Mouse (Mus musculus) hindbrain, embryonic 14.5 days (tissue): Measurements from ENCODE around the gene Nrxn1. TPM values are rescaled to one million over a fixed set of nuclear protein-coding genes. Genes with fewer than 3 reads are reported as not detected.

Source experiments
- ATAC-seq: fragments of 200-750 bp; cut with Nextera tagmentation; 2 replicates; pipeline ENCODE4 v1.8.0; 2017; ENCODE audit warnings: moderate number of reproducible peaks, mild to moderate bottlenecking, moderate TSS enrichment, moderate library complexity; ENCODE audit not compliant: low FRiP score
- DNase-seq: peaks from one replicate; pipeline ENCODE4 v3.0.0-alpha.2; 2015; ENCODE audit warnings: low spot score
- H3K27ac ChIP-seq: fragments of 300-500 bp; sonication (generic); 2 replicates; pipeline ENCODE4 v1.5.1; 2014; ENCODE audit warnings: mild to moderate bottlenecking, moderate library complexity
- H3K27me3 ChIP-seq: fragments of 300-500 bp; sonication (generic); 2 replicates; pipeline ENCODE4 v1.6.1; 2014; ENCODE audit warnings: mild to moderate bottlenecking, low read length, mixed read lengths; ENCODE audit not compliant: control insufficient read depth, insufficient read depth
- H3K36me3 ChIP-seq: fragments of 300-500 bp; sonication (generic); replicated peaks from 2 replicates; pipeline ENCODE4 v1.6.1; 2014; ENCODE audit not compliant: control insufficient read depth, insufficient read depth
- H3K4me1 ChIP-seq: fragments of 300-500 bp; sonication (generic); replicated peaks from 2 replicates; pipeline ENCODE4 v1.6.1; 2014; ENCODE audit warnings: antibody characterized with exemption, low read length, mixed read lengths; ENCODE audit not compliant: control insufficient read depth, insufficient read depth
- H3K4me2 ChIP-seq: fragments of 300-500 bp; sonication (generic); replicated peaks from 2 replicates; pipeline ENCODE4 v1.6.1; 2014; ENCODE audit warnings: mild to moderate bottlenecking, moderate library complexity
- H3K4me3 ChIP-seq: fragments of 300-500 bp; sonication (generic); replicated peaks from 2 replicates; pipeline ENCODE4 v1.5.1; 2014; ENCODE audit warnings: mild to moderate bottlenecking, low read length
- H3K9ac ChIP-seq: fragments of 300-500 bp; sonication (generic); 2 replicates; pipeline ENCODE4 v1.6.1; 2014
- H3K9me3 ChIP-seq: fragments of 300-500 bp; sonication (generic); 2 replicates; pipeline ENCODE4 v1.6.1; 2016; ENCODE audit warnings: low read length; ENCODE audit not compliant: control insufficient read depth
- WGBS: fragments of 180-500 bp; shearing (Covaris S2); extraction: QIAGEN DNeasy Blood & Tissue Kit; methylation state at CpG from one replicate; pipeline ENCODE4 v1.1.7; 2014; 5-methylcytosine and 5-hydroxymethylcytosine counted together
- polyA plus RNA-seq: library from polyadenylated mRNA; unstranded; fragments of >200 nt; fragmentation: Nextera tagmentation; extraction: Ambion mirVana; gene quantifications from 2 replicates; pipeline ENCODE4 v1.2.1, GENCODE M21; 2014

Gene Nrxn1
- 204 and 210 TPM in 2 replicates for polyA plus RNA-seq

DNA sequence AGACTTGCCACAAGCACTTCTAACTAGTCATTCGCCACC lies at the start of gene Nrxn1:
Gene Nrxn1 (minus strand): TSS at position 30 of the 39 bp plus-strand sequence.
- no peaks in the 10 kb centered on the region for H3K27me3 ChIP-seq
- peak within 1 kb of the TSS; percentile 59 for H3K4me2 ChIP-seq
- peaks cover 14% of the 10 kb centered on the region for H3K36me3 ChIP-seq
- peak within 1 kb of the TSS; percentile 85 for H3K9ac ChIP-seq
- ATAC-seq (no peak), DNase-seq (no peak)
- WGBS = 0% methylated on average over 1 of the region's 1 CpGs
- peak within 1 kb of the TSS; percentile 88 for H3K27ac ChIP-seq
- H3K4me1 ChIP-seq = peaks cover 13% of the 10 kb centered on the region; the same call in 1 of the 2 replicates
- peak within 1 kb of the TSS; percentile 56 for H3K4me3 ChIP-seq
- peaks cover 13% of the 10 kb centered on the region for H3K9me3 ChIP-seq

GRCm38 (mm10) chr17:91136859-91137258 lies 44.0 kb upstream of the Nrxn1 start:
- Histone ChIP-seq H3K4me3 (no peak overlapping the region), H3K27ac (no peak overlapping the region), H3K4me2 (no peak overlapping the region), H3K36me3 (no peaks in the 10 kb centered on the region), H3K9ac (no peak overlapping the region), H3K27me3 (no peaks in the 10 kb centered on the region), H3K4me1 (no peaks in the 10 kb centered on the region), H3K9me3 (no peaks in the 10 kb centered on the region)
- DNase-seq = no peak
- ATAC-seq = no peak
- 77% methylated on average over 3 of the region's 3 CpGs for WGBS

- H3K4me3 ChIP-seq = no peak overlapping the region
- no peaks in the 10 kb centered on the region for H3K9me3 ChIP-seq
- no peak overlapping the region for H3K9ac ChIP-seq
- H3K4me1 ChIP-seq = no peaks in the 10 kb centered on the region
- 88% methylated on average over 3 of the region's 3 CpGs for WGBS
- H3K4me2 ChIP-seq = no peak overlapping the region
- DNase-seq = no peak
- no peak overlapping the region for H3K27ac ChIP-seq
- H3K36me3 ChIP-seq = no peaks in the 10 kb centered on the region
- no peak for ATAC-seq
- no peaks in the 10 kb centered on the region for H3K27me3 ChIP-seq
Measured at GRCm38 (mm10) chr17:91112880-91113628, 20.2 kb upstream of the Nrxn1 start.

GRCm38 (mm10) chr17:91112085-91112484 lies 19.2 kb upstream of the Nrxn1 start:
- H3K9ac ChIP-seq = no peak overlapping the region
- no peak overlapping the region for H3K4me2 ChIP-seq
- H3K27ac ChIP-seq = no peak overlapping the region
- ATAC-seq (no peak), DNase-seq (no peak)
- H3K9me3 ChIP-seq = no peaks in the 10 kb centered on the region
- 97% methylated on average over 1 of the region's 1 CpGs for WGBS
- H3K4me1 ChIP-seq = no peaks in the 10 kb centered on the region
- H3K4me3 ChIP-seq = no peak overlapping the region
- no peaks in the 10 kb centered on the region for H3K36me3 ChIP-seq
- no peaks in the 10 kb centered on the region for H3K27me3 ChIP-seq

DNA sequence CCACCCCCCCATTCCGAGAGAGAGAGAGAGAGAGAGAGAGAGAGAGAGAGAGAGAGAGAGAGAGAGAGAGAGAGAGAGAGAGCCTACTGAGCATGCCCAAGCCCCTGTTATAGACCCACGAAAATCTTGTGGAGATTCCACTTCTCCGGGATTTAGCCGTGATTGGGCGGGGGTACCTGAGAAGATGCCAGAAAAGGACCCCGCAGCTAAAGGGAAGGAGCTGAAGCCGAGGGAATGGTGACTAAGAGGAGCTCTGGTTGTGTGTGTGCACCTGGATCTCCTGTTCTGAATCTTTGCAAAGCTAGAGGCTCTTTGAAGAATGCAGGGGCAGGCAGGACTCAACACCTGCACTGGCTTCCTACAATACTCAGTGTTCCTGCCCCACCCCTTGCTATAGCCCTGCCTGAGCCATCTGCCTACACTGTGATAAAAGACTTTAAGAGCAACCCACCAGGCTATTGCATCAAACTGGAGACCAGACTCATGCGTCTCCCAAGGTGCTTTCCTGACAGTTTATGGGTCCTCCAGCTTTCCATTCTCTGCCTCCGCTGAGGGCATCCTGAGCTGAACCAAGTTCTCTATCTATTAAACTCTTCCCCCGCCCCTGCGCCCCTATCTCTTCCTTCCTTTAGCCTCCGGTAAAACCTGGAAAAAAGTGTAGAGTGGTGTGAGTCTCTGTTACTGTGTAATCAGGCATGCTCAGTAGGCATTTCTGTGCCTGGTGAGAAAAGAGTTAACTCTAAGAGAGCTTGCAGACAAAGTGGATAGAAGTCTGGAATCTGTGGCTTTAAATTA lies 407 bp upstream of the Nrxn1 start:
- WGBS = 25% methylated on average over 12 of the region's 12 CpGs
- Histone ChIP-seq H3K27me3 (no peaks in the 10 kb centered on the region), H3K4me3 (peak overlapping the region; percentile 56), H3K9ac (peak overlapping the region; percentile 85), H3K27ac (peak overlapping the region; percentile 88), H3K36me3 (peaks cover 10% of the 10 kb centered on the region), H3K4me1 (peaks cover 13% of the 10 kb centered on the region; the same call in 1 of the 2 replicates), H3K4me2 (peak overlapping the region; percentile 59), H3K9me3 (peaks cover 8% of the 10 kb centered on the region)
- peak; percentile 84 for ATAC-seq
- DNase-seq = peak; percentile 70

GRCm38 (mm10) chr17:91092421-91093041 lies 340 bp downstream of the Nrxn1 start:
- H3K9ac ChIP-seq = peak overlapping the region; percentile 85
- H3K36me3 ChIP-seq = peaks cover 18% of the 10 kb centered on the region
- ATAC-seq = peak; percentile 92
- peak overlapping the region; percentile 59 for H3K4me2 ChIP-seq
- peak overlapping the region; percentile 88 for H3K27ac ChIP-seq
- H3K27me3 ChIP-seq = no peaks in the 10 kb centered on the region
- peaks cover 16% of the 10 kb centered on the region for H3K9me3 ChIP-seq
- H3K4me1 ChIP-seq = peaks cover 16% of the 10 kb centered on the region
- peak overlapping the region; percentile 56 for H3K4me3 ChIP-seq
- WGBS = 1% methylated on average over 21 of the region's 21 CpGs
- DNase-seq = peak; percentile 76

- WGBS = 81% methylated on average over 1 of the region's 1 CpGs
- Histone ChIP-seq H3K9ac (peak overlapping the region; percentile 38), H3K4me1 (peaks cover 22% of the 10 kb centered on the region), H3K4me2 (peak overlapping the region; percentile 59), H3K27me3 (no peaks in the 10 kb centered on the region), H3K9me3 (peaks cover 19% of the 10 kb centered on the region), H3K4me3 (peak overlapping the region; percentile 56), H3K36me3 (peaks cover 22% of the 10 kb centered on the region), H3K27ac (no peak overlapping the region)
- DNase-seq = peak; percentile 30
- ATAC-seq = no peak
Measured at GRCm38 (mm10) chr17:91090631-91091030, 2.2 kb downstream of the Nrxn1 start.

- no peaks in the 10 kb centered on the region for H3K27me3 ChIP-seq
- DNase-seq (no peak), ATAC-seq (no peak)
- H3K4me3 ChIP-seq = no peak overlapping the region
- peaks cover 25% of the 10 kb centered on the region for H3K4me1 ChIP-seq
- H3K4me2 ChIP-seq = peak overlapping the region; percentile 35
- WGBS = 95% methylated on average over 11 of the region's 11 CpGs
- H3K9ac ChIP-seq = no peak overlapping the region
- peaks cover 22% of the 10 kb centered on the region for H3K36me3 ChIP-seq
- H3K9me3 ChIP-seq = peaks cover 19% of the 10 kb centered on the region
- H3K27ac ChIP-seq = no peak overlapping the region
Measured at GRCm38 (mm10) chr17:91088991-91089390, 3.9 kb downstream of the Nrxn1 start.

- Histone ChIP-seq H3K36me3 (peaks cover 22% of the 10 kb centered on the region), H3K27ac (no peak overlapping the region), H3K4me2 (peak overlapping the region; percentile 61), H3K27me3 (no peaks in the 10 kb centered on the region), H3K4me1 (peaks cover 25% of the 10 kb centered on the region), H3K9ac (no peak overlapping the region), H3K4me3 (no peak overlapping the region), H3K9me3 (peaks cover 19% of the 10 kb centered on the region)
- ATAC-seq (no peak), DNase-seq (no peak)
- 69% methylated on average over 81 of the region's 82 CpGs for WGBS
Measured at GRCm38 (mm10) chr17:91088037-91088715, 4.7 kb downstream of the Nrxn1 start.
